Mouse (Mus musculus) left cerebral cortex, adult 8-10 months (tissue): ENCODE results near the gene Rgs1. TPM values are rescaled to one million over a fixed set of nuclear protein-coding genes. Genes with fewer than 3 reads are reported as not detected.

Experiments used
- DNase-seq, 2 experiments: peaks; one replicate each; pipeline ENCODE4 v3.0.0; 2022; ENCODE audit warnings: low spot score in 2 of 2
- total RNA-seq, 4 experiments: library from RNA; stranded (reverse); gene quantifications; 2 replicates each; pipeline ENCODE4 v1.2.4; 2022

The Rgs1 gene
- total RNA-seq, 4 experiments from 2014 or later: 1.9 to 3.8 TPM; not detected in 2

- DNase-seq: no peak
Observed at GRCm38 (mm10) chr1:144199538-144199937, 49.5 kb downstream of the Rgs1 start.

GRCm38 (mm10) chr1:144197684-144198083 lies 51.4 kb downstream of the Rgs1 start:
- no peak for DNase-seq

Other genes starting within 250 kb of the Rgs1 start
- gene Rgs2, start 245.1 kb downstream of the Rgs1 start, total RNA-seq: 10 to 100 TPM; 74.2 to 87.5 (median 78.2) TPM
- gene Rgs13, start 71.9 kb downstream of the Rgs1 start, total RNA-seq: 1 to 10 TPM in 2 of 4 experiments, under 1 TPM in 2; 0.57 to 1.4 (median 0.93) TPM